Mouse (Mus musculus): ENCODE data around the gene Gpatch2.

GRCm38 (mm10) chr1:187170361-187170760, 44.9 kb upstream of the Gpatch2 start:
- TF ChIP-seq TAL1 (IDR thresholded peaks at IDR 0.05; ENCODE audit: low read length): no peak
- no peak for TF ChIP-seq GATA1 (IDR thresholded peaks at IDR 0.05; ENCODE audit: low read length)

Measured in erythroblast, embryonic 14.5 days (primary cell).